Mouse (Mus musculus) forebrain, embryonic 16.5 days (tissue): ENCODE results near the gene Fam178b. TPM values are rescaled to one million over a fixed set of nuclear protein-coding genes. Genes with fewer than 3 reads are reported as not detected.

Source experiments
- ATAC-seq: fragments of 200-750 bp; cut with Nextera tagmentation; 2 replicates; pipeline ENCODE4 v1.8.0; 2017; ENCODE audit warnings: mild to moderate bottlenecking, moderate library complexity
- H3K27ac ChIP-seq: fragments of 300-500 bp; sonication (generic); 2 replicates; pipeline ENCODE4 v1.5.1; 2014; ENCODE audit warnings: low read length, control low read depth
- H3K27me3 ChIP-seq: fragments of 300-500 bp; sonication (generic); replicated peaks from 2 replicates; pipeline ENCODE4 v1.6.1; 2014; ENCODE audit warnings: low read length; ENCODE audit not compliant: control insufficient read depth, insufficient read depth
- H3K36me3 ChIP-seq: fragments of 300-500 bp; sonication (generic); 2 replicates; pipeline ENCODE4 v1.6.1; 2014; ENCODE audit not compliant: control insufficient read depth, insufficient read depth
- H3K4me1 ChIP-seq: fragments of 300-500 bp; sonication (generic); replicated peaks from 2 replicates; pipeline ENCODE4 v1.6.1; 2014; ENCODE audit warnings: low read length; ENCODE audit not compliant: control insufficient read depth, insufficient read depth
- H3K4me2 ChIP-seq: fragments of 300-500 bp; sonication (generic); 2 replicates; pipeline ENCODE4 v1.6.1; 2014; ENCODE audit warnings: mild to moderate bottlenecking, low read length, control low read depth
- H3K4me3 ChIP-seq: fragments of 300-500 bp; sonication (generic); replicated peaks from 2 replicates; pipeline ENCODE4 v1.5.1; 2014; ENCODE audit warnings: mild to moderate bottlenecking, low read length, control low read depth
- H3K9ac ChIP-seq: fragments of 300-500 bp; sonication (generic); replicated peaks from 2 replicates; pipeline ENCODE4 v1.6.1; 2014; ENCODE audit warnings: low read depth, low read length, control low read depth
- H3K9me3 ChIP-seq: fragments of 300-500 bp; sonication (generic); 2 replicates; pipeline ENCODE4 v1.6.1; 2016; ENCODE audit warnings: low read length; ENCODE audit not compliant: control insufficient read depth
- WGBS: fragments of 180-500 bp; shearing (Covaris S2); extraction: QIAGEN DNeasy Blood & Tissue Kit; methylation state at CpG from one replicate; pipeline ENCODE4 v1.1.7; 2014; 5-methylcytosine and 5-hydroxymethylcytosine counted together
- polyA plus RNA-seq: library from polyadenylated mRNA; unstranded; fragments of >200 nt; fragmentation: Nextera tagmentation; extraction: Ambion mirVana; gene quantifications from 2 replicates; pipeline ENCODE4 v1.2.1, GENCODE M21; 2015

Fam178b gene
- polyA plus RNA-seq, 1 experiment from 2014 or later = not detected

GRCm38 (mm10) chr1:36548771-36549170 lies 134.2 kb downstream of the Fam178b start:
- Histone ChIP-seq H3K4me2 (no peak overlapping the region), H3K4me3 (no peak overlapping the region), H3K27ac (no peak overlapping the region), H3K9ac (no peak overlapping the region; the same call in 1 of the 2 replicates), H3K9me3 (no peaks in the 10 kb centered on the region), H3K27me3 (no peaks in the 10 kb centered on the region), H3K36me3 (peaks cover 45% of the 10 kb centered on the region), H3K4me1 (peaks cover 41% of the 10 kb centered on the region)
- WGBS = 64% methylated on average over 8 of the region's 8 CpGs
- ATAC-seq = no peak

- Histone ChIP-seq H3K9ac (peak overlapping the region; percentile 20; the same call in 1 of the 2 replicates), H3K27me3 (no peaks in the 10 kb centered on the region), H3K4me3 (no peak overlapping the region), H3K4me2 (no peak overlapping the region), H3K36me3 (peaks cover 39% of the 10 kb centered on the region), H3K9me3 (no peaks in the 10 kb centered on the region), H3K27ac (peak overlapping the region; percentile 34), H3K4me1 (peaks cover 43% of the 10 kb centered on the region)
- ATAC-seq = no peak
- WGBS = 21% methylated on average over 9 of the region's 9 CpGs
Observed at GRCm38 (mm10) chr1:36547981-36548598, 134.9 kb downstream of the Fam178b start.

- ATAC-seq = peak; percentile 97
- no peaks in the 10 kb centered on the region for H3K9me3 ChIP-seq
- H3K36me3 ChIP-seq = peaks cover 28% of the 10 kb centered on the region
- peaks cover 39% of the 10 kb centered on the region for H3K4me1 ChIP-seq
- WGBS = 0% methylated on average over 43 of the region's 43 CpGs
- no peaks in the 10 kb centered on the region for H3K27me3 ChIP-seq
- peak within 1 kb of the TSS; percentile 76 for H3K9ac ChIP-seq
- peak within 1 kb of the TSS; percentile 76 for H3K4me3 ChIP-seq
- H3K4me2 ChIP-seq = peak within 1 kb of the TSS; percentile 80
- peak within 1 kb of the TSS; percentile 62 for H3K27ac ChIP-seq
Observed at GRCm38 (mm10) chr1:36546888-36547471, 136.0 kb downstream of the Fam178b start, which contains the start of gene Ankrd39. Gene Ankrd39 (minus strand): TSS chr1:36547445.

- Histone ChIP-seq H3K27ac (no peak overlapping the region), H3K4me3 (peak overlapping the region; percentile 76), H3K36me3 (peaks cover 21% of the 10 kb centered on the region), H3K9ac (peak overlapping the region; percentile 76; the same call in 1 of the 2 replicates), H3K4me1 (peaks cover 39% of the 10 kb centered on the region), H3K4me2 (peak overlapping the region; percentile 80), H3K27me3 (no peaks in the 10 kb centered on the region), H3K9me3 (no peaks in the 10 kb centered on the region)
- WGBS = 69% methylated on average over 19 of the region's 19 CpGs
- ATAC-seq = no peak
Observed at GRCm38 (mm10) chr1:36545845-36546600, 137.0 kb downstream of the Fam178b start.

- H3K4me2 ChIP-seq = no peak overlapping the region
Observed at GRCm38 (mm10) chr1:36545382-36545781, 137.6 kb downstream of the Fam178b start.

GRCm38 (mm10) chr1:36542925-36543324 lies 140.1 kb downstream of the Fam178b start:
- 92% methylated on average over 9 of the region's 9 CpGs for WGBS
- Histone ChIP-seq H3K4me3 (no peak overlapping the region), H3K36me3 (peaks cover 2% of the 10 kb centered on the region; the same call in 1 of the 2 replicates), H3K9me3 (no peaks in the 10 kb centered on the region), H3K27me3 (no peaks in the 10 kb centered on the region), H3K4me1 (peaks cover 22% of the 10 kb centered on the region), H3K27ac (no peak overlapping the region), H3K4me2 (no peak overlapping the region), H3K9ac (no peak overlapping the region)
- ATAC-seq = no peak

More at GRCm38 (mm10) chr1:36545382-36545781, 137.6 kb downstream of the Fam178b start:
- Histone ChIP-seq H3K4me1 (peaks cover 39% of the 10 kb centered on the region), H3K27ac (no peak overlapping the region), H3K4me3 (no peak overlapping the region), H3K9ac (no peak overlapping the region), H3K36me3 (peaks cover 17% of the 10 kb centered on the region), H3K27me3 (no peaks in the 10 kb centered on the region), H3K9me3 (no peaks in the 10 kb centered on the region)
- WGBS = 80% methylated on average over 2 of the region's 2 CpGs
- no peak for ATAC-seq

GRCm38 (mm10) chr1:36541844-36542243 lies 141.1 kb downstream of the Fam178b start:
- Histone ChIP-seq H3K4me3 (no peak overlapping the region), H3K27ac (no peak overlapping the region), H3K36me3 (peaks cover 2% of the 10 kb centered on the region; the same call in 1 of the 2 replicates), H3K4me2 (no peak overlapping the region), H3K4me1 (peaks cover 17% of the 10 kb centered on the region), H3K9me3 (no peaks in the 10 kb centered on the region), H3K9ac (no peak overlapping the region), H3K27me3 (no peaks in the 10 kb centered on the region)
- ATAC-seq = no peak
- WGBS = 89% methylated on average over 16 of the region's 16 CpGs

- peaks cover 2% of the 10 kb centered on the region; the same call in 1 of the 2 replicates for H3K36me3 ChIP-seq
- no peak overlapping the region for H3K9ac ChIP-seq
- no peak overlapping the region for H3K27ac ChIP-seq
- H3K4me1 ChIP-seq = 0 out of 2 replicates have a peak, but pooled peaks cover 9% of the 10 kb centered on the region
- 93% methylated on average over 12 of the region's 12 CpGs for WGBS
- no peaks in the 10 kb centered on the region for H3K27me3 ChIP-seq
- no peak for ATAC-seq
- H3K9me3 ChIP-seq = no peaks in the 10 kb centered on the region
- no peak overlapping the region for H3K4me2 ChIP-seq
- H3K4me3 ChIP-seq = no peak overlapping the region
Observed at GRCm38 (mm10) chr1:36540807-36541206, 142.2 kb downstream of the Fam178b start.

- 89% methylated on average over 11 of the region's 11 CpGs for WGBS
- ATAC-seq = no peak
- H3K27me3 ChIP-seq = no peaks in the 10 kb centered on the region
Observed at GRCm38 (mm10) chr1:36540132-36540531, 142.9 kb downstream of the Fam178b start.

More at GRCm38 (mm10) chr1:36540132-36540531, 142.9 kb downstream of the Fam178b start:
- Histone ChIP-seq H3K27ac (no peak overlapping the region), H3K9me3 (no peaks in the 10 kb centered on the region), H3K36me3 (peaks cover 2% of the 10 kb centered on the region; the same call in 1 of the 2 replicates), H3K4me3 (no peak overlapping the region), H3K4me1 (0 out of 2 replicates have a peak, but pooled peaks cover 7% of the 10 kb centered on the region), H3K4me2 (no peak overlapping the region), H3K9ac (no peak overlapping the region)
